Mouse (Mus musculus) testis, adult 2 months (tissue): ENCODE data around the gene Gm10428. TPM values are rescaled to one million over a fixed set of nuclear protein-coding genes. Genes with fewer than 3 reads are reported as not detected.
A peak's percentile ranks its signal among the peaks of the same experiment; 100 is the strongest.
"Not testable (repeated sequence)": the region's sequence is repeated elsewhere in the genome, so short reads cannot be mapped to it uniquely, and the experiment has no call there.

Experiments
- H3K27ac ChIP-seq: fragments of 200-500 bp; 2 replicates; pipeline ENCODE4 v1.5.1; 2012; ENCODE audit warnings: low read depth, low read length; ENCODE audit not compliant: control insufficient read depth, insufficient read depth
- H3K27me3 ChIP-seq: fragments of 200-500 bp; 2 replicates; pipeline ENCODE4 v1.6.1; 2012; ENCODE audit warnings: mild to moderate bottlenecking, low read length, moderate library complexity; ENCODE audit not compliant: control insufficient read depth, insufficient read depth
- H3K36me3 ChIP-seq: fragments of 200-500 bp; 2 replicates; pipeline ENCODE4 v1.6.1; 2012; ENCODE audit warnings: mild to moderate bottlenecking, low read length; ENCODE audit not compliant: control insufficient read depth, insufficient read depth
- H3K4me1 ChIP-seq: fragments of 200-500 bp; 2 replicates; pipeline ENCODE4 v1.6.1; 2012; ENCODE audit warnings: low read length; ENCODE audit not compliant: control insufficient read depth, insufficient read depth
- H3K4me3 ChIP-seq: fragments of 200-500 bp; 2 replicates; pipeline ENCODE4 v1.5.1; 2012; ENCODE audit warnings: low read depth, mild to moderate bottlenecking, low read length, moderate library complexity, mixed read lengths; ENCODE audit not compliant: control insufficient read depth
- CTCF ChIP-seq: fragments of 200-500 bp; IDR thresholded peaks from 2 replicates; pipeline ENCODE4 v1.5.1; 2012; ENCODE audit warnings: low read depth, mild to moderate bottlenecking, inconsistent platforms, low read length, moderate library complexity; ENCODE audit not compliant: control insufficient read depth, insufficient read depth, insufficient replicate concordance
- POLR2A ChIP-seq: fragments of 200-500 bp; IDR thresholded peaks from 2 replicates; pipeline ENCODE4 v1.6.1; 2012; ENCODE audit warnings: low read depth, mild to moderate bottlenecking, inconsistent platforms, low read length, moderate library complexity; ENCODE audit not compliant: control insufficient read depth
- polyA plus RNA-seq: library from polyadenylated mRNA; depleted of rRNA; stranded (reverse); fragments of >200 nt; gene quantifications from 2 replicates; pipeline ENCODE4 v1.2.3, GENCODE M21; 2012

Gm10428 gene
- polyA plus RNA-seq, 1 experiment: not detected

DNA sequence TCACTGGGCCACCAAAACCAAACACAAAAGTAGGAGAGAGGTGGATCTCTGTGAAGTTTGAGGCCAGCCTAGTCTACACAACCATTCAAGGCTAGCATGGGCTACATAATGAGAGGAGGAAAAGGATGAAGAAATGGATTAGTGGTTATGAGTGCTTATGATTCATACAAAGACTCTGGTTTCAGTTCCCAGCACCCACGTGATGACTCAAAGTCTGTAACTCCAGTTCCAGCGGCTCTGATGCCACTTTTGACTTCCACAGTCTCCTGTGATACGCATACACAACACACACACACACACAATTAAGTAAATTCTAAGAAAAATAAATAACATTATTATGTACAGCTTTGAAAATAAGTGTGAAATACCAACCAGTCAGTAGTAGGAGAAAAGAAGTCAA, 20.2 kb upstream of the Gm10428 start:
- Histone ChIP-seq H3K4me3 (no peak overlapping the region; the same call in 1 of the 2 replicates), H3K4me1 (no peaks in the 10 kb centered on the region; the same call in 1 of the 2 replicates), H3K36me3 (peaks cover 3% of the 10 kb centered on the region), H3K27ac (no peak overlapping the region), H3K27me3 (no peaks in the 10 kb centered on the region)
- no peak for TF ChIP-seq CTCF
- TF ChIP-seq POLR2A: no peak

DNA sequence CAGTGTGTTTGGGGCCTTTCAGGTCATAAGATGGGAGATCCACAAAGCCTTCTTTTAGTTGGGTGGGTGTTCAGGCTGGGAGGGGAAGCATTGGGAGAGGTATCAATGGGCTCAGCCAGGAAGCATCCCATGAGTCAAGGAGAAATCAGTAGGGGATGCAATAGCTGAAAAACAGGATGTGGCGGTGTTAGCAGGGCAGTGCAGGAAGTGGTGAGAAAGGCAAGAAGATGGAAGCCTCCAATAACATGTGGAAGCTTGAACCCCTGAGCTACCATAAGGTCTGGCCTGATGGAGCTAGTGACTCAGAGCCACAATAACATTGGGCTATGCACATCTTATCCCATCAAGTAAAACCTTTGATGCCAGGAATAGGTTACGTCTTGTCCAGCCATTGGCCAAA, 11.7 kb upstream of the Gm10428 start:
- no peak overlapping the region for H3K4me3 ChIP-seq
- no peaks in the 10 kb centered on the region for H3K27me3 ChIP-seq
- H3K4me1 ChIP-seq: peaks cover 3% of the 10 kb centered on the region
- H3K27ac ChIP-seq: no peak overlapping the region
- no peak for TF ChIP-seq CTCF
- no peak for TF ChIP-seq POLR2A
- no peaks in the 10 kb centered on the region for H3K36me3 ChIP-seq

DNA sequence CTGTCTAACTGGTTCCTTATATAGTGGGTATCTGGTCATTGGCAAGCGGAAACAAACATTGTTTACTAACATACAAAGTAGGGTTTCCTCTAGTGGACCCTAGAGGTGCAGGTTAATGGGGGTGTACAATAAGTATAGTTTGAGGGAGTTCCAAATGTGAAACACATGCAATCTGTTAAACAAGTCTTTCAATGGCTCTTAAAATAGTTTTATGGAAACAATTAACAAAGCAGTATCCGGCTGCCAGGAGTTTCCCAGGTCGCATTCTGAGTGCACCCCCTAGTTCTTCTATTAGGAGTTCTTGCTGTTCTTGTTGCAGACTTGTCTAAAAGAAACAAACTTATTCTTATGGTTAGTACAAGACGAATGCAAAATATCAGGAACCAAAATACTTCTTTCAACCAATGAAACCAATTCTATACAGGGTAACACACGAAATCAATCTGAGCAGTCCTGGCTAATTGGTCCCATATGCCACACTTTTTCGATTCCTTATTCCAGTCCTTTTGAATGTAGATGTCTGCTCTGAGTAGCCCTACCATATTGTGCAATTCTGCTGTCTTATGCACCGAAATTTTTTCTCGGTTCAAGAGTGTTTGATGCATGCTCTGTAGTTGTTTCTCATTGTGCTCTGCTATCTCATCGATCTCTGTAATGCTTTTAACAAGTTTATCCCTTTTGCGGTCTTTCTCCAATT, 10.5 kb upstream of the Gm10428 start:
- no peak for TF ChIP-seq POLR2A
- TF ChIP-seq CTCF: no peak
- H3K36me3 ChIP-seq: no peaks in the 10 kb centered on the region
- no peak overlapping the region for H3K4me3 ChIP-seq
- H3K27me3 ChIP-seq: no peaks in the 10 kb centered on the region
- H3K27ac ChIP-seq: no peak overlapping the region
- H3K4me1 ChIP-seq: peaks cover 6% of the 10 kb centered on the region

DNA sequence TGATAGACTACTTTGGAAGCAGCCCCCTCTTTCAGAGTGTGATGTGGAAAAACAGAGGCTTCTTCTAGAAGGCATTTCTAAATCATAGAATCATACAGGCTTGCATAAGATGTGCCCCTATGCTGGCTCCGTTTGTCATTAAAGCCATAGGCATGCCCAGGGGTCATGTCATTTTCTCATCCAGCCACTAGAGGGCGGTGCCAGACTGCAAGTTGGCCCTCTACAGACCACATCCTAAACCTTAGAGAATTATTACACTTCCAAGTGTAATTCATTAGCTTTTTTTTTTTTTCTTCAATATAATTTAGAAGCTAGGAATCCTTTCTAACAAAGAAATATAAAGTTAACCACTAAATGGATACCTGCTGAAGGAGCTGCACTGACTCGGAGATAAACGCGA, 8.8 kb upstream of the Gm10428 start:
- H3K4me1 ChIP-seq: peaks cover 6% of the 10 kb centered on the region
- no peak for TF ChIP-seq POLR2A
- TF ChIP-seq CTCF: peak; percentile 87; the same call in 1 of the 2 replicates
- no peaks in the 10 kb centered on the region for H3K36me3 ChIP-seq
- no peak overlapping the region for H3K4me3 ChIP-seq
- no peaks in the 10 kb centered on the region for H3K27me3 ChIP-seq
- H3K27ac ChIP-seq: no peak overlapping the region

DNA sequence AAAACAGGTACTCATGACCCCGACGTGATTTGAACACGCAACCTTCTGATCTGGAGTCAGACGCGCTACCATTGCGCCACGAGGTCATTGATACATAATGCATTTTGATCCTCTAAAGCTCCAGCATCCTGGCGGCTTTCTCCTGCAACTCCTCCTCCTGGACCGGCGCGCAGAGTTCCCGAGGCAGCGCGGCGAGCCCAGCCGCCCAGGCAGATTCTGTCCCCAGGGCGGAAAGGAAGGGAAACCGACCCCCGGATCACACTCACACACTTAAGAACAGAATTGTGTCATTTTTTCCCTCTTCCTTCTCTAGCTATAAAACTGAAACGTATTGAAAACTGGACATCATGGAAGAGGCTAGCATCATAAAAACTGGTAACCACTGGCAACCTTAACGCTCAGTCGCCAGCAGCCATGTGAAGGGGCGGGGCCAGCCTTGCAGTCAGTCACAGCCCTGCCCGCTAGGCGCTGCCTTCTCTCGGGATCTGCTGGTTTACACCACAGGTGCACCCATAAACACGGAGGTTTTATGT, 6.8 kb upstream of the Gm10428 start:
- H3K4me3 ChIP-seq: peak overlapping the region; percentile 63
- peak; percentile 15; the same call in 1 of the 2 replicates for TF ChIP-seq CTCF
- TF ChIP-seq POLR2A: no peak
- H3K27ac ChIP-seq: no peak overlapping the region
- no peaks in the 10 kb centered on the region for H3K36me3 ChIP-seq
- peaks cover 8% of the 10 kb centered on the region for H3K4me1 ChIP-seq
- no peaks in the 10 kb centered on the region for H3K27me3 ChIP-seq

DNA sequence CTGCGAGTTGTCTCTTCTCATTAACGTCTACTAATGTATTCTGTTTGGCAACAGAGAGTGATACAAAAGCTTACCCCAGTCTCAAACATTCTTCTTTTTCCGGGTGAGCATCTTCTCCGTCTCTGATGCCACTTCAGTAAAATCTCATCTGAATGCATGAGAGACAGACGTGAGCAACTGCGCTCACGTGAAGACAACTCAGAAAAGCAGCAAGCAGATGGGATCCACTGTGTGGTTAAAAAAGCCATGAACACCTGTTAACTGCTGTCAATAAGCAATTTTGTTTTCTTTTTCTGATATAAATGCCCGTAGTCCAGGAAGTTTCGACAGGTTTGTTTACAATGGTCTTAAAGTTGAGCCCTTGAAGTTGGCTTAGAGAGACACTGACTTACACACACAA, 5.7 kb upstream of the Gm10428 start:
- TF ChIP-seq CTCF (no peak), POLR2A (no peak)
- Histone ChIP-seq H3K27ac (no peak overlapping the region), H3K4me3 (no peak overlapping the region), H3K36me3 (no peaks in the 10 kb centered on the region), H3K27me3 (no peaks in the 10 kb centered on the region), H3K4me1 (peaks cover 8% of the 10 kb centered on the region)

DNA sequence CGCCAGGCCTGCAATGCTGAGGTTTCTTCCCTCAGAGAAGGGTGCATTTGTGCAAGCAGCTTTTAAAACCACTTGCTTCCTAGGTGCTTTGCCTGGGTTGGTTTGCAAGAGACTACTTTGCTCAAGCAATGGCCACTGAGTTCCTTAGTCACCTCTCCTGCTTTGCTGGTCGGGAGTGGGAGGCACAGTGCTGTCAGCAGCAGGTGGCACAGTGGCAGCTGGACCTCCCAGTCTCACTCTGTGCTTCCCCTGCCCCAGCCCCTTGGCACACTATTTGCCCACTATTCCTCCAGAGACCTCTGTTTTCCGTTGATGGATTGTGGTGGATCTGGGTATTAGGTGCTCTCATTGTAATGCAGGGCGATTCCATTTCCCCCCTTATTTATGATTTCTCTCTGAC, 4.8 kb upstream of the Gm10428 start:
- H3K4me3 ChIP-seq: no peak overlapping the region
- TF ChIP-seq CTCF: no peak
- H3K4me1 ChIP-seq: peaks cover 8% of the 10 kb centered on the region
- H3K36me3 ChIP-seq: no peaks in the 10 kb centered on the region
- H3K27me3 ChIP-seq: no peaks in the 10 kb centered on the region
- no peak overlapping the region for H3K27ac ChIP-seq

DNA sequence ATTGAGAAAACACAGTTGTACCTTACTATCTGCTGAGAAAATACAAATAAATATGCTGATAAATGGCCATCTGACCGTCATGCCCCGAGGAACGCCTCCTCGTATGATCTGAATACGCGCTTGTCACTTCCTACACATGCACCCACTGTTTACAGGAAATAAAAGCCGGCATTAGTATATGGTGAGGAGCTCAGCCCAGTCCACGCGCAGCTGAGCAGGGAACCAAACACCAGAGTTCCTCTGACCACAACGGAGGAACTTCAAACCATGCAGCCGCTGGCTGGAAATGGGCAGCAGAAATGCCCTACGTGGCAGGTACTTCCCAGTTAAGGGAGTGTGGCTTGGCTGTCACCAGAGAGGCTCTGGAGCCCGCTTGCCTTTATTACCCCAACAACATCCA, 3.5 kb upstream of the Gm10428 start:
- not testable (repeated sequence) for H3K27ac ChIP-seq, H3K27me3 ChIP-seq, H3K4me1 ChIP-seq, H3K36me3 ChIP-seq, H3K4me3 ChIP-seq
